Mouse (Mus musculus) heart, adult 2 months (tissue): ENCODE results near the gene Wdr38.

Experiments used
- CTCF ChIP-seq: fragments of 200-600 bp; IDR thresholded peaks from 2 replicates; pipeline ENCODE4 v1.8.1; 2022; ENCODE audit warnings: antibody characterized with exemption, mild to moderate bottlenecking, moderate library complexity
- POLR2A ChIP-seq: fragments of 200-500 bp; IDR thresholded peaks from 2 replicates; pipeline ENCODE4 v1.6.1; 2011; ENCODE audit warnings: mild to moderate bottlenecking, low read depth, low read length, control low read depth; ENCODE audit not compliant: insufficient read depth

GRCm38 (mm10) chr2:38992004-38992403 is 5.3 kb upstream of the Wdr38 start:
- TF ChIP-seq CTCF (no peak), POLR2A (no peak)
